Mouse (Mus musculus) hindbrain, embryonic 13.5 days (tissue): ENCODE data around the gene Ubl7. TPM values are rescaled to one million over a fixed set of nuclear protein-coding genes. Genes with fewer than 3 reads are reported as not detected.

Experiments
- ATAC-seq: fragments of 200-750 bp; cut with Nextera tagmentation; 2 replicates; pipeline ENCODE4 v1.8.0; 2017; ENCODE audit warnings: moderate TSS enrichment; ENCODE audit not compliant: low FRiP score
- H3K27ac ChIP-seq: fragments of 300-500 bp; sonication (generic); 2 replicates; pipeline ENCODE4 v1.5.1; 2015; ENCODE audit warnings: inconsistent platforms, mild to moderate bottlenecking, moderate library complexity
- H3K27me3 ChIP-seq: fragments of 300-500 bp; sonication (generic); 2 replicates; pipeline ENCODE4 v1.6.1; 2015; ENCODE audit warnings: mild to moderate bottlenecking, inconsistent platforms
- H3K36me3 ChIP-seq: fragments of 300-500 bp; sonication (generic); 2 replicates; pipeline ENCODE4 v1.6.1; 2015; ENCODE audit warnings: mild to moderate bottlenecking, inconsistent platforms
- H3K4me1 ChIP-seq: fragments of 300-500 bp; sonication (generic); replicated peaks from 2 replicates; pipeline ENCODE4 v1.6.1; 2015; ENCODE audit warnings: inconsistent platforms
- H3K4me2 ChIP-seq: fragments of 300-500 bp; sonication (generic); 2 replicates; pipeline ENCODE4 v1.6.1; 2015; ENCODE audit warnings: inconsistent platforms, mild to moderate bottlenecking, moderate library complexity
- H3K4me3 ChIP-seq: fragments of 300-500 bp; sonication (generic); 2 replicates; pipeline ENCODE4 v1.5.1; 2015; ENCODE audit warnings: mild to moderate bottlenecking, inconsistent platforms
- H3K9ac ChIP-seq: fragments of 300-500 bp; sonication (generic); 2 replicates; pipeline ENCODE4 v1.6.1; 2015; ENCODE audit warnings: mild to moderate bottlenecking, inconsistent platforms
- H3K9me3 ChIP-seq: fragments of 300-500 bp; sonication (generic); 2 replicates; pipeline ENCODE4 v1.6.1; 2016; ENCODE audit warnings: inconsistent platforms
- WGBS: fragments of 180-500 bp; shearing (Covaris S2); methylation state at CpG from one replicate; pipeline ENCODE4 v1.1.7; 2015; 5-methylcytosine and 5-hydroxymethylcytosine counted together
- polyA plus RNA-seq: library from polyadenylated mRNA; unstranded; fragments of >200 nt; fragmentation: Nextera tagmentation; extraction: Ambion mirVana; gene quantifications from 2 replicates; pipeline ENCODE4 v1.2.1, GENCODE M21; 2015

Gene Ubl7
- polyA plus RNA-seq, 1 experiment from 2014 or later, result 165 TPM

DNA sequence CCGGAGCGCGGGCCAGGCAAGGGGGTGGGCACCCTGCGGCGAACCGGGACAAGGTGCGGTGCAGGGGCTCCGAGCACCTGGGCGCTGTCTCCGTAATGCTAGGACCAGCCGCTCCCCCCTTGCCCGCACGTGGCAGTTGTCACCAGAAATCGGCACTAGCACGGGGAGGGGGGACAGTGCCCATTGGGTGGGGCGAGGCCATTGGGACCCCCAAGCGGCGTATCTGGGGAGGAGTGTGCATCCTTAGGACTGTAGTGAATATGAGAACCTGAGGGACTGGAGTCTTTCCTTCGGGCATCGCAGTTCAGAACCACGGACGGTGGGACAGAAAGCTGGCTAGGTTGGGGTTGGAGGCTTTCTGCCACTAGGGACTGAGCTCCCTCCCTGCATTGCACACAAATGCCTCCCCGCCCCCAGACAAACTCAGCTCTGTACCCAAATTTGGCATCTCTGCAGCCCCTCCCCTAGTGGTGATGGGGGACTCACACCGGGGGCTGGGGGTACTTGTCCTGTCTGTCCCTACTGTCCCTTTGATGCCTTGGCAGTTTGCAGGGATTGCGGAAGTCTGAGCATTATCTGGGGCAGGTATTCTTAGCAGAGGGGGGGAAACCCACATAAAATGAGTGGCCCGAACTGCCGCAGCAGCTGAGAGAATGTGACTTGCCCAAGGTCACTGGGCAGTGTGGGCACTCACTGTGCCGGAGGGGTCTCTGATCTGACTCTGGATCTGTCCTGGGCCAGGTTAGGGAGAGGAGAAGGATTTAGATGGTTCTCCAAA lies 30.3 kb downstream of the Ubl7 start:
- Histone ChIP-seq H3K27ac (peak overlapping the region; percentile 96), H3K9me3 (no peaks in the 10 kb centered on the region), H3K4me2 (peak overlapping the region; percentile 80), H3K4me1 (peaks cover 65% of the 10 kb centered on the region), H3K27me3 (peaks cover 29% of the 10 kb centered on the region), H3K4me3 (peak overlapping the region; percentile 83), H3K9ac (peak overlapping the region; percentile 92), H3K36me3 (no peaks in the 10 kb centered on the region)
- peak; percentile 12 for ATAC-seq
- WGBS, result 8% methylated on average over 28 of the region's 28 CpGs

- Histone ChIP-seq H3K9ac (peak overlapping the region; percentile 92), H3K27ac (no peak overlapping the region), H3K27me3 (peaks cover 29% of the 10 kb centered on the region), H3K4me2 (peak overlapping the region; percentile 80), H3K9me3 (no peaks in the 10 kb centered on the region), H3K4me1 (peaks cover 75% of the 10 kb centered on the region), H3K36me3 (no peaks in the 10 kb centered on the region), H3K4me3 (peak overlapping the region; percentile 83)
- no peak for ATAC-seq
- 63% methylated on average over 2 of the region's 2 CpGs for WGBS
These were observed 31.3 kb downstream of the Ubl7 start for GRCm38 (mm10) chr9:57942039-57942438.

DNA sequence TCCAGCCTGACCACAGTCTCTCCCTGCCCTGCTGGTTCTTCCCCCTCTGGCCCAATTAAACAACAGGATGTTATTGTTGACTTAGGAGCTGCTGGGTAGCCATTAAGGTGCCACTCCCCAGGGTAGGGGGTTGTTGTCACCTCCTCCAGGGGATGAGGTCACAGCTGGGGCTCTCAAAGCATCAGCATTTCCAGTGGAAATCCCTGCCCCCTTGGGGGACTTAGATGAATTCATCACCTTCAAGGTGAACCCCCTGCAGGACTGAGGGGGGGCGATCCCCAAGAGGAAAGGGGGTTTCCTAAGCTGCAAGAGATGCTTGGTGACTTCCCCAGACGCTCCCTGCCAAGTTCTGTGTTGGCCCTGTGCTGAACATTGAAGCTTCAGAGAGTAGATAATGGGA lies 32.3 kb downstream of the Ubl7 start:
- no peak for ATAC-seq
- Histone ChIP-seq H3K9me3 (no peaks in the 10 kb centered on the region), H3K4me1 (peaks cover 84% of the 10 kb centered on the region), H3K36me3 (no peaks in the 10 kb centered on the region), H3K4me2 (peak overlapping the region; percentile 80), H3K27me3 (peaks cover 20% of the 10 kb centered on the region), H3K4me3 (no peak overlapping the region), H3K9ac (0 out of 2 replicates have a peak overlapping the region, but pooled peaks have one; percentile 92), H3K27ac (no peak overlapping the region)
- 45% methylated on average over 2 of the region's 2 CpGs for WGBS

DNA sequence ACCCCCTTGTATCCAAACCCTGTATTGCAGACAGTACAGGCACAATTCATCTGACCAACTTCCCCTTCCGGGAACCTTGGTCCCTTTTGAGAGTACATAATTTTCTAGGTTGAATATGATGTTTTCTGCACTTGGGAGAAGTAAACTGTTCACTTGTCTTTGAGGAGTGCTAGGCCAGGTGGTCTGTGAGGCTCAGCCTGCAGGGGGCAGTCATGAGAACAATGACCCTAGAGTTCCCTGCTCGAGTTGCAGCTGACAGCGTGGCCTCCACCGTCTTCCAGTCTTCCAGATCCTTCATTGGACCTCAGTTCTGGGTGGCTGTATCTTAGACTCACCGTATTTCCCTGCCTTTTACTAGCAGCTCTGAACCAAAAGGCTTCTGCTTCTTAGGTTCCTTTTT lies 33.8 kb downstream of the Ubl7 start:
- H3K36me3 ChIP-seq, result no peaks in the 10 kb centered on the region
- no peak for ATAC-seq
- H3K4me3 ChIP-seq, result no peak overlapping the region
- H3K9ac ChIP-seq, result no peak overlapping the region
- no peak overlapping the region for H3K27ac ChIP-seq
- peaks cover 12% of the 10 kb centered on the region for H3K27me3 ChIP-seq
- H3K9me3 ChIP-seq, result no peaks in the 10 kb centered on the region
- H3K4me1 ChIP-seq, result peaks cover 89% of the 10 kb centered on the region
- 23% methylated on average over 5 of the region's 5 CpGs for WGBS
- H3K4me2 ChIP-seq, result no peak overlapping the region

- peaks cover 12% of the 10 kb centered on the region for H3K27me3 ChIP-seq
- H3K4me3 ChIP-seq, result no peak overlapping the region
- no peak for ATAC-seq
- H3K4me1 ChIP-seq, result peaks cover 98% of the 10 kb centered on the region
- no peak overlapping the region for H3K4me2 ChIP-seq
- WGBS, result 81% methylated on average over 8 of the region's 8 CpGs
- H3K36me3 ChIP-seq, result no peaks in the 10 kb centered on the region
- H3K27ac ChIP-seq, result no peak overlapping the region
- H3K9me3 ChIP-seq, result no peaks in the 10 kb centered on the region
- no peak overlapping the region for H3K9ac ChIP-seq
These were observed 35.2 kb downstream of the Ubl7 start for GRCm38 (mm10) chr9:57945771-57946616.

GRCm38 (mm10) chr9:57947381-57948030 lies 36.7 kb downstream of the Ubl7 start:
- no peak for ATAC-seq
- no peaks in the 10 kb centered on the region for H3K9me3 ChIP-seq
- peaks cover 97% of the 10 kb centered on the region for H3K4me1 ChIP-seq
- H3K4me3 ChIP-seq, result no peak overlapping the region
- H3K4me2 ChIP-seq, result no peak overlapping the region
- no peaks in the 10 kb centered on the region for H3K36me3 ChIP-seq
- peaks cover 7% of the 10 kb centered on the region; the same call in 1 of the 2 replicates for H3K27me3 ChIP-seq
- H3K9ac ChIP-seq, result no peak overlapping the region
- no peak overlapping the region for H3K27ac ChIP-seq
- 63% methylated on average over 7 of the region's 7 CpGs for WGBS

DNA sequence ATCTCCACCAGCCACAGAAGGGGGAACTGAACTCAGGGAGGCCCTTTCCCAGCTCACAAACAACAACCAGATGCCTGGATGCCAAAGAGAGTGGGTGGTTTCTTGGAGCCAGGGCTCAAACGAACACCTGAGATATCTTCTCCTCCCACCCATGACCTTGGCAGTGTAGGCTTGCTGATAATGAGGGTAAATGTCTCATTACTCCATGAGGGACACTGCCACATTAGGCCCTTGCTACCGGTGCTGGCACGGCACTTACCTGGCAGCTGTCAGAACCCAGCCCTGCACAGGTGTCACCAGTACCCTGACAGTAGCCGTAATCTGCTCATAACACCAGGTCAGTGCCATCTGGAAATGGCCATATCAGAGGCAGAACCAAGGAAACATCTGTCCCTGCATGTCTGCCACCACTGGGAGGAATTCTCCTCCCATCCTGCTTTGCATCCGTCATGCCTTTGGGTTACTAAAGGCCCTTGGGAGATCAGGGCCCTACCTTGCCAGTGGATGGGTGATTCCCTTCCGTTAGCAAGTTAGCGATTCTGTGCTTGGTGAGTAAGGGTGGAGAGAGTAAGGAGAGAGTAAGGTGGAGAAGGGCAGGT lies 37.7 kb downstream of the Ubl7 start:
- no peak overlapping the region for H3K4me2 ChIP-seq
- peaks cover 90% of the 10 kb centered on the region for H3K4me1 ChIP-seq
- no peak overlapping the region for H3K4me3 ChIP-seq
- WGBS, result 84% methylated on average over 7 of the region's 7 CpGs
- no peak overlapping the region for H3K27ac ChIP-seq
- no peaks in the 10 kb centered on the region for H3K36me3 ChIP-seq
- ATAC-seq, result no peak
- H3K9ac ChIP-seq, result no peak overlapping the region
- no peaks in the 10 kb centered on the region for H3K27me3 ChIP-seq
- no peaks in the 10 kb centered on the region for H3K9me3 ChIP-seq

DNA sequence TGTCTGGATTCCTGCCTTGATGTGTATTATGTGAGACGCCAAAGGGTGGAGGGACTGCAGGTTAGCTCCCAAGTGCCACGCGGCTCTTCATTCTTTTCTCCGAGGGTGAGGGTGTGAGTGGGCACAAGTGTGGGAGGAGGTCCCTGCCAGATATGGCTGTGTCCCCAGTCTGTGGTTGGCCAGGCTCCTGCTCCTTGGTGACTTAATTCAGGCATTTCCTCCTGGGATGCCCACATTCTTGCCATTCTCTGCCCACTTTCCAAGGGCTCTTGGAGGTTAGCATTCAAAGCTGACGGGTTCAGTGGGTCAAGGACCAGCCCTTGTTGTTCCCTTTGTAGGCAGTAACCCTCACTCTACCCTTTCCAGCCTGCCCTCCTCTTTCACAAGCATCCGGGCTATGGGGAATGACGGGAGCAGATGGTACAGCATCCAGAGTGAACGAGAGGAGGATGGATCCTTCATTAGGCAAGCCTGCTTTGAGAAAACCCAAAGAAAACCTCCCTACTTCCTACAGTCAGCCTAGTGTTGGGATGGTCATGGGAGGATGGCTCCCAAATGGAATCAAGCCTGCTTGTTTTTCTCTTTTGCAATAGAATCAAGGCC lies 38.4 kb downstream of the Ubl7 start:
- no peak for ATAC-seq

GRCm38 (mm10) chr9:57949879-57950278 lies 39.1 kb downstream of the Ubl7 start:
- WGBS, result 57% methylated on average over 8 of the region's 8 CpGs
- peaks cover 76% of the 10 kb centered on the region for H3K4me1 ChIP-seq
- ATAC-seq, result no peak
- no peak overlapping the region for H3K4me3 ChIP-seq
- H3K9me3 ChIP-seq, result no peaks in the 10 kb centered on the region
- no peak overlapping the region for H3K9ac ChIP-seq
- H3K4me2 ChIP-seq, result no peak overlapping the region
- peaks cover 6% of the 10 kb centered on the region for H3K36me3 ChIP-seq
- H3K27ac ChIP-seq, result no peak overlapping the region
- H3K27me3 ChIP-seq, result no peaks in the 10 kb centered on the region

More for the DNA sequence above, 38.4 kb downstream of the Ubl7 start:
- WGBS, result 74% methylated on average over 8 of the region's 8 CpGs
- Histone ChIP-seq H3K9ac (no peak overlapping the region), H3K4me2 (no peak overlapping the region), H3K27ac (no peak overlapping the region), H3K9me3 (no peaks in the 10 kb centered on the region), H3K27me3 (no peaks in the 10 kb centered on the region), H3K36me3 (0 out of 2 replicates have a peak, but pooled peaks cover under 1% of the 10 kb centered on the region), H3K4me1 (peaks cover 83% of the 10 kb centered on the region), H3K4me3 (no peak overlapping the region)

DNA sequence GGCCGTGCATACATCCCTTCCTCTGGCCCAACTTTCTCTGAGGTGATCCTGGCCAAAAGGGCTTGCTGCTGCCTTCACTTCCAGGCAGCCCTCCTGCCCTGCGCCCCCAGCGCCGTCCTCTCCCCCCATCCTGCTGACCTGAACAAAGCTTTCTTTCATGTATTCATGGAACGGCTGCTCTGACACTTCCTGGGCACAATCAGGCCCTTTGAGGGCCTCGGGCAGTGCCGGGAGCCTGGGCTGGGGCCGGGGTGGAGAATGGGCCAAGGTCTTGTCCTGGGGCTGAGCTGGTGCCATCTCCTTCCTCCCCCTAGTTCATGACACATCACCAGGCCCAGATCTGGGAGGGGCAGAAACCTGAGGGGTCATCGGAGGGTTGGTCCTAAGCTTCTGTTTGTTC lies 39.7 kb downstream of the Ubl7 start:
- Histone ChIP-seq H3K4me2 (no peak overlapping the region), H3K4me3 (no peak overlapping the region), H3K36me3 (peaks cover 13% of the 10 kb centered on the region), H3K27ac (no peak overlapping the region), H3K27me3 (no peaks in the 10 kb centered on the region), H3K9ac (no peak overlapping the region), H3K4me1 (peaks cover 70% of the 10 kb centered on the region), H3K9me3 (no peaks in the 10 kb centered on the region)
- 34% methylated on average over 9 of the region's 9 CpGs for WGBS
- no peak for ATAC-seq

DNA sequence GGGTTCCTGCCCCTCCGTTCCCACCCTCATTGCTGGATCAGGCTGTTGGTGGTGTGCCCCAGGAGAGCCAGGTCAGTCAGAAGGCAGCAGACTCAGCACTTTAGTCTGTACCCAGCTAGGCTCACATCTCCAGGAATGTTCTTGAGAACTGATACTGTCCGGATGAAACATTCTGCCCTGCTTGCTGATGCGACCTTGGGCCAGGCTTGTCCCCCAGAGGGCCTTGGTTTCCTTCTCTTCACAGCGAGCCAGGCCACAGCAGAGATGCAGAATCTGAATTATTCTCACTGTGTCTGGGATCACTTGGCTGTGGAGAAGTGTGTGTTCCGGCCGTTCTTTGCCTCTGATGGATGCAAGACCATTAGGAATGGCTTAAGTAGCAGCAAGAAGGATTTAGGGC lies 41.2 kb downstream of the Ubl7 start:
- Histone ChIP-seq H3K9me3 (no peaks in the 10 kb centered on the region), H3K27ac (no peak overlapping the region)
- ATAC-seq, result no peak

More for the DNA sequence above, 41.2 kb downstream of the Ubl7 start:
- H3K36me3 ChIP-seq, result peaks cover 27% of the 10 kb centered on the region
- no peak overlapping the region for H3K4me2 ChIP-seq
- no peaks in the 10 kb centered on the region for H3K27me3 ChIP-seq
- peaks cover 55% of the 10 kb centered on the region for H3K4me1 ChIP-seq
- no peak overlapping the region for H3K9ac ChIP-seq
- WGBS, result 60% methylated on average over 6 of the region's 6 CpGs
- no peak overlapping the region for H3K4me3 ChIP-seq
